Mouse (Mus musculus) megakaryocyte, adult 5-6 weeks (primary cell): Measurements from ENCODE around the gene Mat2b. TPM values are rescaled to one million over a fixed set of nuclear protein-coding genes. Genes with fewer than 3 reads are reported as not detected.

Experiments
- ATAC-seq: 2 replicates; pipeline ENCODE4 v1.8.0; 2016; ENCODE audit warnings: mild to moderate bottlenecking, inconsistent platforms; ENCODE audit not compliant: poor library complexity, severe bottlenecking
- total RNA-seq, 2 experiments: library from RNA; stranded (forward) in 1 of 2; stranded (reverse) in 1 of 2; fragments of 153-499, 151-499 nt in 1 of 2; fragments of 221-1000, 200-1000 nt in 1 of 2; gene quantifications; 2 replicates each; pipeline versions ENCODE4 v1.2.3 to v1.2.4; 2015 to 2017

The Mat2b gene
- 71.1 and 73.9 TPM in 2 replicates for total RNA-seq (2015)
- 68.5 and 81.1 TPM in 2 replicates for total RNA-seq (2017)

GRCm38 (mm10) chr11:40695103-40695502 is at the start of gene Mat2b:
Mat2b (minus strand) TSS chr11:40695203.
- peak; percentile 1; the same call in 1 of the 2 replicates for ATAC-seq

- ATAC-seq: no peak
Measured at GRCm38 (mm10) chr11:40744348-40744747, 49.3 kb upstream of the Mat2b start.

GRCm38 (mm10) chr11:40741605-40742262 is 46.7 kb upstream of the Mat2b start:
- ATAC-seq: no peak

- ATAC-seq: no peak
Measured at GRCm38 (mm10) chr11:40737369-40737768, 42.4 kb upstream of the Mat2b start.

GRCm38 (mm10) chr11:40734251-40734752 is 39.3 kb upstream of the Mat2b start:
- no peak for ATAC-seq

- ATAC-seq: peak; percentile 93
Measured at GRCm38 (mm10) chr11:40733339-40734174, 38.6 kb upstream of the Mat2b start, which contains the start of the genes Hmmr and Nudcd2. Hmmr (minus strand) TSS chr11:40733422. Nudcd2 (plus strand) TSS chr11:40733667.

GRCm38 (mm10) chr11:40732997-40733338 is 38.0 kb upstream of the Mat2b start:
- ATAC-seq: no peak; the same call in 1 of the 2 replicates

- ATAC-seq: peak; percentile 38
Measured at GRCm38 (mm10) chr11:40718324-40718723, 23.3 kb upstream of the Mat2b start.

GRCm38 (mm10) chr11:40715524-40715923 is 20.5 kb upstream of the Mat2b start:
- ATAC-seq: no peak

- ATAC-seq: no peak
Measured at GRCm38 (mm10) chr11:40713858-40714257, 18.9 kb upstream of the Mat2b start.

GRCm38 (mm10) chr11:40709899-40710298 is 14.9 kb upstream of the Mat2b start:
- ATAC-seq: peak; percentile 95

GRCm38 (mm10) chr11:40694311-40695087 is 504 bp downstream of the Mat2b start:
- ATAC-seq: peak; percentile 38

- ATAC-seq: peak; percentile 5; the same call in 1 of the 2 replicates
Measured at GRCm38 (mm10) chr11:40693366-40693951, 1.5 kb downstream of the Mat2b start.

GRCm38 (mm10) chr11:40692511-40693365 is 2.3 kb downstream of the Mat2b start:
- peak; percentile 89 for ATAC-seq

- peak; percentile 38 for ATAC-seq
Measured at GRCm38 (mm10) chr11:40692101-40692509, 2.9 kb downstream of the Mat2b start.

- no peak for ATAC-seq
Measured at GRCm38 (mm10) chr11:40690444-40691127, 4.4 kb downstream of the Mat2b start.

- ATAC-seq: no peak
Measured at GRCm38 (mm10) chr11:40683295-40683694, 11.7 kb downstream of the Mat2b start.

- no peak for ATAC-seq
Measured at GRCm38 (mm10) chr11:40682456-40682855, 12.5 kb downstream of the Mat2b start.

- ATAC-seq: no peak
Measured at GRCm38 (mm10) chr11:40677169-40677568, 17.8 kb downstream of the Mat2b start.
